Mouse (Mus musculus) cerebellum, postnatal 25 days (tissue): ENCODE results near the gene Hoxb9.
A peak's percentile ranks its signal among the peaks of the same experiment; 100 is the strongest.

Experiments used
- DNase-seq, 2 experiments: peaks; one replicate each; pipeline ENCODE4 v3.0.0; 2021; ENCODE audit warnings: mixed read lengths in 2 of 2

Gene Hoxb9

DNA sequence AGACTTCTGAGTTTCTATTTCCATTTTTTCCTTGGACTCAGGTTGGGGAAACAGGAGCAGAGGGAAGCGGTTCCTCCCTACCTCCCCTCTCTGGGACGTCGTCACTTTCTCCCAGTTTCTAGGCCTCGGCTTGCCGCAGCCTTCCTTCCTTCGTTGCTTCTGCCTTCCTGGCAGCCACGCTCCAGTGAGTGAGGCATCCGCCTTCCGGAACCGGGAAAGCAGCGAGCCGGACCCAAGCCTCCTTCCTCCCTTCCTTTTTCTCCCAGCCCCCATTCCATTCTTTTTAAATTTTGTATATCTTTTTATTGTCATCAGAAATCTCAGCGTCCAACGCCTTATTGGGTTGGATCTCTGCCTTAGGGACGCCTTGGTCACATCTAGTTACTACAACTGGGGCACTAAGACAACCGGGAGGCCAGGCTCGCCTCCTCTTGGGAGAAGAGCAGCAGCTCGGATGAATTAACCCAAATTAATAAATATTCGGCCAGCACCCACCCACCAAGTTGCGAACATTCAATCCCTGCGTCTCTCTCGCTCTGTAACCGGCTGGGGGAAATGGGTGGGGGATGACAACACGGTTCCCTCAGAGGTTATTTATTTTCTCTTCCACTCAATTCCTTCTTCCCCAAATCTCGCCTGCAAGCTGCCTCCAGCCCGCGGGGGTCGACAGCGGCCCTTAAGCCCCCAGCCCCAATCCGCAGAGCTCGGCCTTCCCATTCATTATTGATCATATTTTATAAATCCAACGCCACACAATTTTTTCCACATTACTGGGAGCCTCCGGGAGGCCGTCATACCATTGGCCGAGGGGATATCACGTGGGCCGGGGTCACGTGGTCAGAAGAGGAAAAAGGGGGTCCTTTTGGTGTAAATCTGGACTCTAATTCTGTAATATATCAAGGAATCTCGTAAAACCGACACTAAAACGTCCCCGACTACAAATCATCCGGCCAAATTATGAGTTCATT lies 14.8 kb downstream of the Hoxb9 start, which contains the start of gene Hoxb7:
TSS of gene Hoxb7 (plus strand) at position 853 of the 968 bp plus-strand sequence.
- no peak for DNase-seq

DNA sequence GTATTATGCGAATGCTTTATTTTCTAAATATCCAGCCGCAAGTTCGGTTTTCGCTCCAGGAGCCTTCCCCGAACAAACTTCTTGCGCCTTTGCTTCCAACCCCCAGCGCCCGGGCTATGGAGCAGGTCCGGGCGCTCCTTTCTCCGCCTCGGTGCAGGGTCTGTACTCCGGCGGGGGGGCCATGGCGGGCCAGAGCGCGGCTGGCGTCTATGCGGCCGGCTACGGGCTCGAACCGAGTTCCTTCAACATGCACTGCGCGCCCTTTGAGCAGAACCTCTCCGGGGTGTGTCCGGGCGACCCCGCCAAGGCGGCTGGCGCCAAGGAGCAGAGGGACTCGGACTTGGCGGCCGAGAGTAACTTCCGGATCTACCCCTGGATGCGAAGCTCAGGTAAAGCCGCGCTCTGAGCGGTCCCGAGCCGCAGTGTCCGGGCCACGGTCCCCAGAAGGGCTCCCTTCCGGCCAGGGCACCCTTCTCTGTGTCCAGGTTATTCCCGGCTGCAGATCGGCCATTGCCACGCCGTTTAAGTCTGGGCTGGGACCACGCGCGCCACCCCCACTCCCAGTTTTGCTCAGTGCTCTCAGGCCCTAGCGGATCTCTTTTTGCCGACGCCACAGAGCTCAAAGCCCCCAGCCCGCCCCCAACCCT lies 15.6 kb downstream of the Hoxb9 start:
- no peak for DNase-seq

DNA sequence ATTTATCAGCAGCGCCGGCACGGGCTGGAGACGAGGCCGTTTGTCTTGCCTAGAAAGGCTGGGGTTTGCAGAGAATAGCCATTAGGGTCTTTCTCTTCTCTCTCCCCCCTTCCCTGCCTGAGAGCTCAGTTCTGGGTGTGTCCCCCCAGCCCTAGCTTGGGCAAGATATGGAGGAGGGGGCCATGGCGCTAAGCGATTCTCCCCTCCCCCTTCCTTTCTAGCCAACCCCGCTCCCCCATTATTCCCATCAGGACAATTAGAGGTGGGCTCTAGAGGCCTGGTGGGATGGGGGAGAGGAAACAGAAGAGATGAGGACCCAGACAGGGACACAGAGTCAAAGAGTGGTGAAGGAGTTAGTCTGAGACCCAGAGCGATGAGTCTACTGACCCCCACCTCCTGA lies 16.2 kb downstream of the Hoxb9 start:
- DNase-seq = no peak

GRCm38 (mm10) chr11:96288455-96289221 lies 17.4 kb downstream of the Hoxb9 start:
- no peak for DNase-seq

DNA sequence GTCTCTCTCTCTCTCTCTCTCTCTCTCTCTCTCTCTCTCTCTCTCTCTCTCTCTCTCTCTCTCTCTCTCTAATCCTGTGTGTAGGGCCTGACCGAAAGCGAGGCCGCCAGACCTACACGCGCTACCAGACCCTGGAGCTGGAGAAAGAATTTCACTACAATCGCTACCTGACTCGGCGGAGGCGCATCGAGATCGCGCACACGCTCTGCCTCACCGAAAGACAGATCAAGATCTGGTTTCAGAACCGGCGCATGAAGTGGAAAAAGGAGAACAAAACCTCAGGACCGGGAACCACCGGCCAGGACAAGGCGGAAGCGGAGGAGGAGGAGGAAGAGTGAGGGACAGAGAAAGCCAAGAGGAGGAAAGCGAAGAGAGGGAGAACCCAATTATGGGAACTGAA lies 18.0 kb downstream of the Hoxb9 start:
- no peak for DNase-seq

DNA sequence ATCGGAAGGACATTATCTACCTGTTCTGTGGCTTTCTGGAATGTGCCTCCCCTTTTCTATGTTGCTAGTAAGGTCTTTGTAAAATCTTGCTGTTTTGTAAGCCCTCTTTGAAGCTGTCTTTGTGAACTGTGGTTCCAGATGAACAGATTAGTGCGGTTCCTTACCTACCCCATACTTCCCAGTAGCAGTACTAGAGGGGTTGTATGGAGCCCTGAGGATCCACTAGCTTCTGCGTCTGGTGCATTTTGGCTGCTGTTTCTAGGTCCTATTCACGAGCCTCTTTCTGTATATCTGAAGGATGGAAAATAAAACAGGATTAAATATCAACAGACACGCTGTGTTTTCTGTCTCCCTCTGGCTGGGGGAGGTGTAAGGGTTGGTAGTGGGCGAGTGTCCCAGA lies 18.6 kb downstream of the Hoxb9 start:
- no peak for DNase-seq

GRCm38 (mm10) chr11:96290705-96291355 lies 19.6 kb downstream of the Hoxb9 start:
- no peak for DNase-seq

DNA sequence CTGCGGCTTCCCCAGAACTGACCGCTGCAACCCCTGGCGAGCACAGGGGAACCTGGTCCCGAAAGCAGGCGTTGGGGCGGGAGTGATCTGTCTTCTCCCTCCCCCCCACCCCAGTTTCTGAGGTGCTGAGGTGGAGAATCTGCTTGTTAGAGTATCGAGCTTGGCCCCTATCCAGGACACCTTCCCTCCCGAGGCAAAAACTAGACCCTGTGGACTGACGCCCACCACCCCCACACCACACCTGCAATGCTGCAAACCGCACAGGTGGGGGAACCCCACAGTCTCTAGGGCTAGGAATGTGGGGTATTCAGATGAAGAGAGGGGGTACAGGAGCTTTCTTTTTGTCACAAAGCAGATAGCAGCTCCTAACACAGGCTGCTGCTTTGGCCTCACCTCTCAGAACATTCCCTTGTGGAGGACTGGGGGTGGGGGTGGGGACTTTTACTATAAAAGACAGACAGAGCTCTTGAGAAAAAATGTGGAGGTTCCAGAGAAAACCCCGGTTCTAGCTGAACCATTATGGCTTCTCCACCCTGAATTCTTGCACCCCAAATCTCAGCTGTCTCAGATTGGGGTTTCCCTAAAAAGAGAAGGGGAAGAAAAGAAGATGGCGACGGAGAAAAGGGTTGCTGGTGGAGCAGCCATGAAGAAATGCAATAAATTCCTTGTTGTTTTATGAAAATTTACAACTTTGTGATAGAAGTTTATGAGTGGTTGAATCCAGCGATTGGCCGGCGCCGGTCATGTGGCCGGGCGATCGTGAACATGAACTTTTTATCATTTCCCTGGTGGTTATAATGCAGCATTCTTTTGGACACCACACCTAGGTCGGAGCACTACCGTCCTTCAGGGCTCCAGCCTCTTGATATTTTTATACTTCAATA lies 20.7 kb downstream of the Hoxb9 start, which contains the start of gene Hoxb6:
TSS of gene Hoxb6 (plus strand) at position 796 of the 884 bp plus-strand sequence.
- DNase-seq = no peak

DNA sequence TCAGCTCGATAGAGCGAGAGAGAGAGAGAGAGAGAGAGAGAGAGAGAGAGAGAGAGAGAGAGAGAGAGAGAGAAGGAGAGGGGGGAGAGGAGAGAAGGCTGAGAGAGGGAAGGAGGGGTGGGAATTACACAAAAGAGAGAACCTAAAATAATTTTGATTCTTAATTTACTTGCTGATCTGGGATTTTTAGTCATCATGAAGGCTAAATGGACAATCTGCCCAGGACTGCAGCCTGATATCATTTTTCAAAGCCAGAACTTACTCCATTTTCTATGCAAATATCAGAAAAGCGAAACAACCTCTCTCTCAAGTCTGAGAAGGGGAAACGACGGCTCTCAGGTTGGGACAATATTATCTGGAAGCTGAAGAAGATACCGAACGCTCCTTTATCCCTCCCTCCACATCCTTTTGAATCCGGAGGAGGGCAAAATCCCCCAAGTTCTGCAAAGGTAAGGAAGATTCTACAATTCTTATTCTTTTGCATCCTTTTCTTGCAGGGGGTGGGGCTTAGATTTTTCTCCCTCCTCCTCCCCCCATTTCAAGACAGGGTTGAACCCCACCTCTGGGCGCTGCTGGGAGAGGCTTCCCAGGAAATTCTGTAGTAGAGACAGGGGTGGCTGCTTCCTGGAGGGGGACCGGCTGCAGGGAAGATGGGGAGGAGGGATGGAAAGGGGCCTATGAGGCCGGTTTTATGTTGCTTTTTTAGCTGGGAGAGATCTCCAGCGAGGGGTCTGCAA lies 21.5 kb downstream of the Hoxb9 start:
- no peak for DNase-seq

GRCm38 (mm10) chr11:96293302-96293921 lies 22.2 kb downstream of the Hoxb9 start:
- DNase-seq = no peak

GRCm38 (mm10) chr11:96294245-96295091 lies 23.2 kb downstream of the Hoxb9 start:
- peak; percentile 49 to 72 for DNase-seq

GRCm38 (mm10) chr11:96295092-96295835 lies 24.0 kb downstream of the Hoxb9 start:
- DNase-seq = no peak

DNA sequence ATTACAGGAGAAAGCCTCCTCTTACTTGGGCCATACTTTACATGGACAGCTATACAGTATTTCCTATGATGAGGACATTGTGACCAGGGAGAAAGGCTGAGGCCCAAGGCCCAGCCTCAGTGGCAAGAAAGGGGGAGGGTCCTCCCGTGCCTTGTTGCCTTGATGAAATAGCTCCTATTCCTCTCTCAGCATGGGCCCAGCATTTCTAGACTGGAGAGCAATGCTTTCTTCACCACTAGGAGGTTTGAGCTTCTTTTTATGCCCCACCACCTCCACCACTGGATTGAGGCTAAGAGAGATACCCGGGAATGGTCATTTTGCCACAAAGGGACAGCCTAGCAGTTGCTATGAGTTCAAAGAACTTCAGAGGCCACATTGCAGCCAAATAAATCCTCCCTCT lies 25.7 kb downstream of the Hoxb9 start:
- no peak for DNase-seq

- DNase-seq = no peak
Measured at GRCm38 (mm10) chr11:96297428-96297827, 26.2 kb downstream of the Hoxb9 start.

- no peak for DNase-seq
Measured at GRCm38 (mm10) chr11:96297968-96298635, 26.8 kb downstream of the Hoxb9 start.

DNA sequence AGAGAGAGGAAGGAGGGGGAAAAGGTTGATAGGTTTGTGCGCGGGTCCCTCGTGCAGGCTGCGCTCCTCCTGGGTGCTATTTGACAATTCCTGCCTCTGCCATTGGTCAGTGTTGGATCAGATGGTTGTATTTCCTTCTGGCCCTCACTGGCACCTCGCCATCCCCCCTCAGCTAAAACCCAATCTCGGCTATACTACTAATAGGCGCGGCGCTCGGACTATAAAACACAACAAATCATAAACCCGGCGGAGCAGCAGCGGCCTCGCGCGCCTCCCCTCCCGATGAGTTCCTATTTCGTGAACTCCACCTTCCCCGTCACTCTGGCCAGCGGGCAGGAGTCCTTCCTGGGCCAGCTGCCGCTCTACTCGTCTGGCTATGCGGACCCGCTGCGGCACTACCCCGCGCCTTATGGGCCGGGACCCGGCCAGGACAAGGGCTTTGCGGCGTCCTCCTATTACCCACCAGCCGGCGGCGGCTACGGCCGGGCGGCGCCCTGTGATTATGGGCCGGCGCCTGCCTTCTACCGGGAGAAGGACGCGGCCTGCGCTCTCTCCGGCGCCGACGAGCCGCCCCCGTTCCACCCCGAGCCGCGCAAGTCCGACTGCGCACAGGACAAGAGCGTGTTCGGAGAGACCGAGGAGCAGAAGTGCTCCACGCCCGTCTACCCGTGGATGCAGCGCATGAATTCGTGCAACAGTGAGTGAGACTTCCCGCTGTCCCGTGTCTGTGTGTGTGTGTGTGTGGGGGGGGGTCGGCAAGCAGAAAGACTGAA lies 27.8 kb downstream of the Hoxb9 start:
- no peak for DNase-seq

DNA sequence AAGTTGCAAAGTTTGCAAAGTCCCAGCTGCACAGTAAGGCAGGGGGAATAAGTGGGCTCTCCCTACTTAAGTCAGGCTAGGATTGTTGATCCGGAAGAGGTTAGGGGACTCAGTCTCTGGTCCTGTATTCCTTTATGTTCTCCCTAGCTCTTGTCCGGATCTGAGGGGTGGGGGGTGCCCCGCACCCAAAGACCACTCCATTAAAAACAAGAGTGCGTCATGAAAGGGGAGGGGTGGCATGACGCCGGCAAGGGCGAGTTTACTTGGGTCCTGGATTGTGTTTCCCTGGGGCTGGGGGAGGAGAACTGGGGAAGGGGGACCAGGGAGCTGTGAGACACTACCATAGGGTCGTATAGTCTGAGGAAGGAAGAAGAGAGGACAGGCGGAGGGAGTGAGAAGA lies 28.5 kb downstream of the Hoxb9 start:
- DNase-seq = no peak
